Mouse (Mus musculus) erythroblast, embryonic 14.5 days (primary cell): ENCODE measurements around the gene Tgfbr3l.

Experiments
- GATA1 ChIP-seq: IDR thresholded peaks from 2 replicates; pipeline ENCODE4 v1.6.1; 2012; ENCODE audit warnings: low read length, inconsistent platforms, mixed read lengths
- TAL1 ChIP-seq: IDR thresholded peaks from 3 replicates; pipeline ENCODE4 v1.6.1; 2012; ENCODE audit warnings: low read length, inconsistent platforms, mixed read lengths

GRCm38 (mm10) chr8:4258678-4259077 is 10.7 kb downstream of the Tgfbr3l start:
- TF ChIP-seq TAL1 = no peak
- TF ChIP-seq GATA1 = no peak
